Mouse (Mus musculus): ENCODE measurements around the gene Ttc41. TPM values are rescaled to one million over a fixed set of nuclear protein-coding genes. Genes with fewer than 3 reads are reported as not detected.

Ttc41 gene
- polyA plus RNA-seq, 1 experiment from 2014 or later = 1.6 TPM

GRCm38 (mm10) chr10:86789146-86789672 lies 83.6 kb downstream of the Ttc41 start:
- H3K27me3 ChIP-seq (ENCODE audit: control insufficient read depth, insufficient read depth, low read length) = no peaks in the 10 kb centered on the region
- no peak for ATAC-seq (replicated peaks; ENCODE audit: insufficient number of reproducible peaks, low FRiP score, low TSS enrichment, low read depth)
- WGBS = 77% methylated on average over 7 of the region's 7 CpGs

GRCm38 (mm10) chr10:86791507-86792184 lies 86.0 kb downstream of the Ttc41 start:
- Histone ChIP-seq H3K4me2 (ENCODE audit: low read depth, low read length) (no peak overlapping the region), H3K4me1 (ENCODE audit: control insufficient read depth, insufficient read depth, low read length) (no peaks in the 10 kb centered on the region), H3K27me3 (ENCODE audit: control insufficient read depth, insufficient read depth, low read length) (no peaks in the 10 kb centered on the region), H3K4me3 (ENCODE audit: low read depth, low read length) (no peak overlapping the region), H3K9me3 (replicated peaks; ENCODE audit: control insufficient read depth, low read length) (no peaks in the 10 kb centered on the region), H3K36me3 (replicated peaks; ENCODE audit: control insufficient read depth, insufficient read depth, low read depth, low read length) (no peaks in the 10 kb centered on the region), H3K27ac (replicated peaks; ENCODE audit: low read depth, low read length) (no peak overlapping the region), H3K9ac (replicated peaks; ENCODE audit: low read length) (no peak overlapping the region)
- WGBS = 70% methylated on average over 7 of the region's 7 CpGs
- DNase-seq (ENCODE audit: low spot score) (no peak), ATAC-seq (replicated peaks; ENCODE audit: insufficient number of reproducible peaks, low FRiP score, low TSS enrichment, low read depth) (no peak)

More at GRCm38 (mm10) chr10:86789146-86789672, 83.6 kb downstream of the Ttc41 start:
- Histone ChIP-seq H3K9me3 (replicated peaks; ENCODE audit: control insufficient read depth, low read length) (no peaks in the 10 kb centered on the region), H3K27ac (replicated peaks; ENCODE audit: low read depth, low read length) (no peak overlapping the region), H3K4me3 (ENCODE audit: low read depth, low read length) (no peak overlapping the region), H3K36me3 (replicated peaks; ENCODE audit: control insufficient read depth, insufficient read depth, low read depth, low read length) (no peaks in the 10 kb centered on the region), H3K9ac (replicated peaks; ENCODE audit: low read length) (no peak overlapping the region), H3K4me1 (ENCODE audit: control insufficient read depth, insufficient read depth, low read length) (no peaks in the 10 kb centered on the region), H3K4me2 (ENCODE audit: low read depth, low read length) (no peak overlapping the region)
- DNase-seq (ENCODE audit: low spot score) = no peak

GRCm38 (mm10) chr10:86793509-86793951 lies 87.9 kb downstream of the Ttc41 start:
- H3K9me3 ChIP-seq (replicated peaks; ENCODE audit: control insufficient read depth, low read length) = no peaks in the 10 kb centered on the region
- WGBS = 54% methylated on average over 2 of the region's 2 CpGs
- H3K27me3 ChIP-seq (ENCODE audit: control insufficient read depth, insufficient read depth, low read length) = no peaks in the 10 kb centered on the region
- H3K4me1 ChIP-seq (ENCODE audit: control insufficient read depth, insufficient read depth, low read length) = no peaks in the 10 kb centered on the region
- H3K4me3 ChIP-seq (ENCODE audit: low read depth, low read length) = no peak overlapping the region
- H3K9ac ChIP-seq (replicated peaks; ENCODE audit: low read length) = no peak overlapping the region
- no peaks in the 10 kb centered on the region for H3K36me3 ChIP-seq (replicated peaks; ENCODE audit: control insufficient read depth, insufficient read depth, low read depth, low read length)
- DNase-seq (ENCODE audit: low spot score) (no peak), ATAC-seq (replicated peaks; ENCODE audit: insufficient number of reproducible peaks, low FRiP score, low TSS enrichment, low read depth) (0 out of 2 replicates have a peak, but pooled peaks have one; percentile 44)
- H3K27ac ChIP-seq (replicated peaks; ENCODE audit: low read depth, low read length) = no peak overlapping the region
- no peak overlapping the region for H3K4me2 ChIP-seq (ENCODE audit: low read depth, low read length)

GRCm38 (mm10) chr10:86794196-86794595 lies 88.6 kb downstream of the Ttc41 start:
- H3K27ac ChIP-seq (replicated peaks; ENCODE audit: low read depth, low read length) = no peak overlapping the region
- no peak for ATAC-seq (replicated peaks; ENCODE audit: insufficient number of reproducible peaks, low FRiP score, low TSS enrichment, low read depth)
- no peaks in the 10 kb centered on the region for H3K36me3 ChIP-seq (replicated peaks; ENCODE audit: control insufficient read depth, insufficient read depth, low read depth, low read length)
- H3K27me3 ChIP-seq (ENCODE audit: control insufficient read depth, insufficient read depth, low read length) = no peaks in the 10 kb centered on the region
- DNase-seq (ENCODE audit: low spot score) = no peak
- 91% methylated on average over 4 of the region's 4 CpGs for WGBS
- no peak overlapping the region for H3K4me3 ChIP-seq (ENCODE audit: low read depth, low read length)
- no peaks in the 10 kb centered on the region for H3K9me3 ChIP-seq (replicated peaks; ENCODE audit: control insufficient read depth, low read length)
- H3K9ac ChIP-seq (replicated peaks; ENCODE audit: low read length) = no peak overlapping the region
- H3K4me2 ChIP-seq (ENCODE audit: low read depth, low read length) = no peak overlapping the region
- H3K4me1 ChIP-seq (ENCODE audit: control insufficient read depth, insufficient read depth, low read length) = no peaks in the 10 kb centered on the region

- no peaks in the 10 kb centered on the region for H3K27me3 ChIP-seq (ENCODE audit: control insufficient read depth, insufficient read depth, low read length)
- no peak overlapping the region for H3K9ac ChIP-seq (replicated peaks; ENCODE audit: low read length)
- no peak overlapping the region for H3K4me3 ChIP-seq (ENCODE audit: low read depth, low read length)
- DNase-seq (ENCODE audit: low spot score) (no peak), ATAC-seq (replicated peaks; ENCODE audit: insufficient number of reproducible peaks, low FRiP score, low TSS enrichment, low read depth) (no peak)
- H3K27ac ChIP-seq (replicated peaks; ENCODE audit: low read depth, low read length) = no peak overlapping the region
- WGBS = 85% methylated on average over 9 of the region's 9 CpGs
- H3K4me1 ChIP-seq (ENCODE audit: control insufficient read depth, insufficient read depth, low read length) = no peaks in the 10 kb centered on the region
- H3K9me3 ChIP-seq (replicated peaks; ENCODE audit: control insufficient read depth, low read length) = no peaks in the 10 kb centered on the region
- H3K36me3 ChIP-seq (replicated peaks; ENCODE audit: control insufficient read depth, insufficient read depth, low read depth, low read length) = no peaks in the 10 kb centered on the region
- H3K4me2 ChIP-seq (ENCODE audit: low read depth, low read length) = no peak overlapping the region
These were observed 89.4 kb downstream of the Ttc41 start for GRCm38 (mm10) chr10:86794794-86795535.

- 89% methylated on average over 5 of the region's 5 CpGs for WGBS
- no peak overlapping the region for H3K4me2 ChIP-seq (ENCODE audit: low read depth, low read length)
- H3K4me3 ChIP-seq (ENCODE audit: low read depth, low read length) = no peak overlapping the region
- 0 out of 2 replicates have a peak, but pooled peaks have one; percentile 18 for ATAC-seq (replicated peaks; ENCODE audit: insufficient number of reproducible peaks, low FRiP score, low TSS enrichment, low read depth)
- H3K9ac ChIP-seq (replicated peaks; ENCODE audit: low read length) = no peak overlapping the region
- H3K9me3 ChIP-seq (replicated peaks; ENCODE audit: control insufficient read depth, low read length) = no peaks in the 10 kb centered on the region
- no peaks in the 10 kb centered on the region for H3K36me3 ChIP-seq (replicated peaks; ENCODE audit: control insufficient read depth, insufficient read depth, low read depth, low read length)
- H3K27me3 ChIP-seq (ENCODE audit: control insufficient read depth, insufficient read depth, low read length) = no peaks in the 10 kb centered on the region
- no peak overlapping the region for H3K27ac ChIP-seq (replicated peaks; ENCODE audit: low read depth, low read length)
- no peak for DNase-seq (ENCODE audit: low spot score)
- no peaks in the 10 kb centered on the region for H3K4me1 ChIP-seq (ENCODE audit: control insufficient read depth, insufficient read depth, low read length)
These were observed 90.6 kb downstream of the Ttc41 start for GRCm38 (mm10) chr10:86796073-86796741.

GRCm38 (mm10) chr10:86807362-86807761 lies 101.8 kb downstream of the Ttc41 start:
- Histone ChIP-seq H3K4me1 (ENCODE audit: control insufficient read depth, insufficient read depth, low read length) (no peaks in the 10 kb centered on the region), H3K4me3 (ENCODE audit: low read depth, low read length) (no peak overlapping the region), H3K9me3 (replicated peaks; ENCODE audit: control insufficient read depth, low read length) (no peaks in the 10 kb centered on the region), H3K27me3 (ENCODE audit: control insufficient read depth, insufficient read depth, low read length) (no peaks in the 10 kb centered on the region), H3K9ac (replicated peaks; ENCODE audit: low read length) (no peak overlapping the region), H3K27ac (replicated peaks; ENCODE audit: low read depth, low read length) (no peak overlapping the region), H3K36me3 (replicated peaks; ENCODE audit: control insufficient read depth, insufficient read depth, low read depth, low read length) (no peaks in the 10 kb centered on the region), H3K4me2 (ENCODE audit: low read depth, low read length) (no peak overlapping the region)
- 90% methylated on average over 1 of the region's 1 CpGs for WGBS
- ATAC-seq (replicated peaks; ENCODE audit: insufficient number of reproducible peaks, low FRiP score, low TSS enrichment, low read depth) = no peak
- DNase-seq (ENCODE audit: low spot score) = no peak

Measured in embryonic facial prominence, embryonic 11.5 days (tissue).